Mouse (Mus musculus): Measurements from ENCODE around the gene Fbxl17.

DNA sequence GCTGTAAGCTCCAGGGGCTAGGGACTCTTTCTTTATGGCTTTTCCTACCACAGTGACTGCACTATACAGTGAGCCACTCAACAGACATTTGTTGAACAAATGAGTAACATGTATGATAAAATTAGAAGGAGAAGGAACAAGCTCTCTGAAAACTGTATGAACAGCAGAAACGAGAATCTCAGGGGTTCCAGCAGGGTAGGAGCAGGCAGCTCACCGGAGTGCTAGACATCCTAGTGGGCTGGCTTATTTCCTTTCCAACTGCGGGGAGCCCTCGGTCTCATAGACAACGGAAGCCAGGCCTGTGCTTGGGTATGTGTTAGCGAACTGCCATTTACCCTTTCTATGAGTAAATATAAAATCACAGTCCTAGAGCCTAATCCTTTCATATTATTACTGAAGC lies 426.5 kb downstream of the Fbxl17 start:
- no peak for TF ChIP-seq CTCF (IDR thresholded peaks at IDR 0.05; ENCODE audit: low read depth)
- no peak for TF ChIP-seq EP300 (IDR thresholded peaks at IDR 0.05; ENCODE audit: low read depth)
